8 mouse cellular contexts compared by ENCODE assay signal in the genomic region with DNA sequence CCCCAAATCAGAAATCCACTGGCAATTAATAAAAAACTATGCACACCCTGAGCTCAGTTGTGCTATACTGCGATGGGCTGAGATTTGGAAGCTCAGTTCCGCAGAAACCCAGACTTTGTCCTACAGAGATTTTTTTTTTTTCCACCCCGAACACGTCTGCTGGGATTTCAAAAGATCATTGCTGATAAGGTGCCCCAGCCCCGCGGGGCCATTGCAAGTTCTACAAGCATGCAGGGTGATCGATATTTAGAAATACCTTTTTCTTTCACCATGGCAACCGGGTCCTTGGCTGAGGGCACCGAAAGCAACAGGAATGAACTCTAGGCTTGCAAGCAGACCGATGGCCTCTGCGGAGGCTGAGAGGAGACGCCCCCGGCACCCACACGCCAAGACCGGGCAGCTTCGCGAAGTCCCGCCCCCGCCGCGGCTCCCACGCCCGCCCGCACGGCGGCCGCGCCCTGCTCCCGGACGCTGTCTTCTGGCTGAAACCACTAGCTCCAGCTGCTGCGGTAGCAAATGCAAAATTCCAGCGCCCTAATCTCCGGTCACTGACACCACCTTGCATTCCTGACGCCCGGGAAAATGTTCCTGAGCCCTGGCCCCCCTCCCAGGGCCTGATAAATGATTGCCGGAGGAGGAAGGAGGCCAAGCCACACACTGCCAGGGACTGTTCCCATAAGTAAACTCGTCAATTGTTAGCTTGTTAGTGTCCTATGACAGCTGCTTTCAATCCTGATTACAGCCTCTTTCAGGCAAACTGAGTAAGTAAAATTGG.
DNase-seq lines count a peak whose midpoint lies in the region; ATAC-seq and TF ChIP-seq lines count a peak whose summit lies in the region.

No protein-coding gene starts in this region.

- ATAC-seq in heart, embryonic 16.5 days (replicated peaks; ENCODE audit: extremely low read depth, insufficient read depth, low FRiP score), result peak; percentile 74
- peak; percentile 88 for ATAC-seq in lung, embryonic 14.5 days (ENCODE audit: insufficient read depth)

- WGBS in heart, embryonic 16.5 days, result 1% methylated on average over 37 of the region's 37 CpGs
- WGBS in lung, embryonic 14.5 days, result 2% methylated on average over 37 of the region's 37 CpGs

- H3K27me3 ChIP-seq in E14TG2a.4 (ENCODE audit: insufficient read depth, low read length), result peaks cover 39% of the 10 kb centered on the region
- H3K27me3 ChIP-seq in heart, embryonic 16.5 days (ENCODE audit: control insufficient read depth, insufficient read depth, low read length), result no peaks in the 10 kb centered on the region
- H3K27me3 ChIP-seq in lung, embryonic 14.5 days (ENCODE audit: insufficient read depth, low read length), result peaks cover 15% of the 10 kb centered on the region; the same call in 1 of the 2 replicates

- peaks cover 60% of the 10 kb centered on the region for H3K4me1 ChIP-seq in E14TG2a.4 (replicated peaks; ENCODE audit: low read depth, low read length)
- peaks cover 73% of the 10 kb centered on the region for H3K4me1 ChIP-seq in heart, embryonic 16.5 days (ENCODE audit: control insufficient read depth, insufficient read depth, low read length)
- H3K4me1 ChIP-seq in lung, embryonic 14.5 days (ENCODE audit: insufficient read depth), result peaks cover 29% of the 10 kb centered on the region

- no peaks in the 10 kb centered on the region for H3K36me3 ChIP-seq in E14TG2a.4 (ENCODE audit: insufficient read depth, low read length)
- H3K36me3 ChIP-seq in heart, embryonic 16.5 days (ENCODE audit: control insufficient read depth, insufficient read depth), result no peaks in the 10 kb centered on the region; the same call in 1 of the 2 replicates
- no peaks in the 10 kb centered on the region for H3K36me3 ChIP-seq in lung, embryonic 14.5 days (ENCODE audit: insufficient read depth)

- H3K9me3 ChIP-seq in E14TG2a.4 (ENCODE audit: low read length), result no peaks in the 10 kb centered on the region
- H3K9me3 ChIP-seq in heart, embryonic 16.5 days (replicated peaks; ENCODE audit: control insufficient read depth, low read length), result no peaks in the 10 kb centered on the region
- H3K9me3 ChIP-seq in lung, embryonic 14.5 days (ENCODE audit: low read depth, low read length), result no peaks in the 10 kb centered on the region

- peak overlapping the region; percentile 80 for H3K4me2 ChIP-seq in heart, embryonic 16.5 days (ENCODE audit: low read depth, low read length)
- peak overlapping the region; percentile 87 for H3K4me2 ChIP-seq in lung, embryonic 14.5 days

- H3K27ac ChIP-seq in heart, embryonic 16.5 days (ENCODE audit: low read length), result peak overlapping the region; percentile 92
- H3K27ac ChIP-seq in lung, embryonic 14.5 days (ENCODE audit: low read depth), result peak overlapping the region; percentile 26; the same call in 1 of the 2 replicates

- peak; percentile 73 for DNase-seq in adrenal gland, postnatal 25 days
- peak; percentile 78 for DNase-seq in fibroblast of lung, adult 2 months (ENCODE audit: low read depth)
- peak; percentile 87 to 95 for DNase-seq in kidney, postnatal 25 days
- DNase-seq in lung, embryonic 14.5 days, result peak; percentile 91
- peak; percentile 57 for DNase-seq in ovary, postnatal 14 days (ENCODE audit: low spot score)
- DNase-seq in urinary bladder, postnatal 25 days (ENCODE audit: low spot score), result peak; percentile 61

- peak overlapping the region; percentile 71 for H3K4me3 ChIP-seq in E14TG2a.4 (replicated peaks; ENCODE audit: low read length)
- peak overlapping the region; percentile 75 for H3K4me3 ChIP-seq in heart, embryonic 16.5 days (ENCODE audit: low read length)
- H3K4me3 ChIP-seq in lung, embryonic 14.5 days (ENCODE audit: low read depth, low read length), result peak overlapping the region; percentile 44

- H3K9ac ChIP-seq in heart, embryonic 16.5 days (ENCODE audit: low read length), result peak overlapping the region; percentile 78
- H3K9ac ChIP-seq in lung, embryonic 14.5 days, result peak overlapping the region; percentile 43

- TF ChIP-seq CTCF in E14TG2a.4 (conservative IDR thresholded peaks at IDR 0.05; ENCODE audit: low read length), result no peak
- no peak for TF ChIP-seq CTCF in lung, embryonic 14.5 days (IDR thresholded peaks at IDR 0.05; ENCODE audit: low read depth)

Comparison
In these comparisons a context has a peak if more than half of its experiments do, and no peak if none do; other contexts are left out.
1. Peak in every context shown above with its lines: DNase-seq, ATAC-seq, H3K4me3 ChIP-seq and H3K27ac ChIP-seq.